Mouse (Mus musculus): ENCODE results near the gene Coq10a. TPM values are rescaled to one million over a fixed set of nuclear protein-coding genes. Genes with fewer than 3 reads are reported as not detected.
A peak's percentile ranks its signal among the peaks of the same experiment; 100 is the strongest.

The Coq10a gene
- 32.1 and 63.8 TPM in 2 replicates for polyA plus RNA-seq (2012; rRNA removed)

- peak; percentile 81 to 87 for DNase-seq (ENCODE audit: low read depth in 1 of 2, low spot score in 2 of 2)
These were observed at the start of gene Coq10a for GRCm38 (mm10) chr10:128368402-128369217. Gene Coq10a, minus strand, starts transcription at chr10:128368997.

GRCm38 (mm10) chr10:128414848-128415247 lies 46.1 kb upstream of the Coq10a start:
- Histone ChIP-seq H3K4me3 (ENCODE audit: extremely low read depth, insufficient read depth, insufficient read length) (no peak overlapping the region), H3K4me1 (ENCODE audit: control insufficient read depth, insufficient read depth, insufficient read length) (peaks cover 11% of the 10 kb centered on the region; the same call in 1 of the 2 replicates), H3K27ac (ENCODE audit: insufficient read depth, low read length) (no peak overlapping the region), H3K36me3 (ENCODE audit: control insufficient read depth, insufficient read depth, low read length) (peaks cover 20% of the 10 kb centered on the region), H3K27me3 (ENCODE audit: control insufficient read depth, insufficient read depth, low read length) (no peaks in the 10 kb centered on the region)
- 89% methylated on average over 5 of the region's 5 CpGs for WGBS
- no peak for DNase-seq (ENCODE audit: low read depth in 1 of 2, low spot score in 2 of 2)
- TF ChIP-seq CTCF (IDR thresholded peaks at IDR 0.05; ENCODE audit: extremely low read depth, insufficient read depth, insufficient read length, insufficient replicate concordance) = no peak
- TF ChIP-seq POLR2A (IDR thresholded peaks at IDR 0.05; ENCODE audit: low read depth, low read length) = no peak

More at GRCm38 (mm10) chr10:128368402-128369217, at the start of gene Coq10a:
- Histone ChIP-seq H3K36me3 (ENCODE audit: control insufficient read depth, insufficient read depth, low read length) (no peaks in the 10 kb centered on the region; the same call in 1 of the 2 replicates), H3K4me3 (ENCODE audit: extremely low read depth, insufficient read depth, insufficient read length) (peak within 1 kb of the TSS; percentile 63), H3K27me3 (ENCODE audit: control insufficient read depth, insufficient read depth, low read length) (no peaks in the 10 kb centered on the region), H3K27ac (ENCODE audit: insufficient read depth, low read length) (peak within 1 kb of the TSS; percentile 84), H3K4me1 (ENCODE audit: control insufficient read depth, insufficient read depth, insufficient read length) (no peaks in the 10 kb centered on the region; the same call in 1 of the 2 replicates)
- no peak for TF ChIP-seq CTCF (IDR thresholded peaks at IDR 0.05; ENCODE audit: extremely low read depth, insufficient read depth, insufficient read length, insufficient replicate concordance)
- peak; percentile 83 for TF ChIP-seq POLR2A (IDR thresholded peaks at IDR 0.05; ENCODE audit: low read depth, low read length)
- WGBS = under 1% methylated on average over 81 of the region's 87 CpGs

- no peak overlapping the region for H3K4me3 ChIP-seq (ENCODE audit: extremely low read depth, insufficient read depth, insufficient read length)
- no peak for DNase-seq (ENCODE audit: low read depth in 1 of 2, low spot score in 2 of 2)
- TF ChIP-seq CTCF (IDR thresholded peaks at IDR 0.05; ENCODE audit: extremely low read depth, insufficient read depth, insufficient read length, insufficient replicate concordance) (no peak), POLR2A (IDR thresholded peaks at IDR 0.05; ENCODE audit: low read depth, low read length) (no peak)
- peaks cover 14% of the 10 kb centered on the region for H3K36me3 ChIP-seq (ENCODE audit: control insufficient read depth, insufficient read depth, low read length)
- H3K27ac ChIP-seq (ENCODE audit: insufficient read depth, low read length) = no peak overlapping the region
- H3K4me1 ChIP-seq (ENCODE audit: control insufficient read depth, insufficient read depth, insufficient read length) = peaks cover 16% of the 10 kb centered on the region
- no peaks in the 10 kb centered on the region for H3K27me3 ChIP-seq (ENCODE audit: control insufficient read depth, insufficient read depth, low read length)
- WGBS = 47% methylated on average over 1 of the region's 1 CpGs
These were observed 44.3 kb upstream of the Coq10a start for GRCm38 (mm10) chr10:128413076-128413475.

- H3K4me3 ChIP-seq (ENCODE audit: extremely low read depth, insufficient read depth, insufficient read length) = peak overlapping the region; percentile 26; the same call in 1 of the 2 replicates
- DNase-seq (ENCODE audit: low read depth in 1 of 2, low spot score in 2 of 2) = no peak
- H3K4me1 ChIP-seq (ENCODE audit: control insufficient read depth, insufficient read depth, insufficient read length) = peaks cover 16% of the 10 kb centered on the region
- H3K36me3 ChIP-seq (ENCODE audit: control insufficient read depth, insufficient read depth, low read length) = peaks cover 14% of the 10 kb centered on the region
- WGBS = 9% methylated on average over 1 of the region's 1 CpGs
- H3K27ac ChIP-seq (ENCODE audit: insufficient read depth, low read length) = no peak overlapping the region
- no peaks in the 10 kb centered on the region for H3K27me3 ChIP-seq (ENCODE audit: control insufficient read depth, insufficient read depth, low read length)
- TF ChIP-seq CTCF (IDR thresholded peaks at IDR 0.05; ENCODE audit: extremely low read depth, insufficient read depth, insufficient read length, insufficient replicate concordance) = no peak
- no peak for TF ChIP-seq POLR2A (IDR thresholded peaks at IDR 0.05; ENCODE audit: low read depth, low read length)
These were observed 43.8 kb upstream of the Coq10a start for GRCm38 (mm10) chr10:128412558-128412957.

- Histone ChIP-seq H3K27me3 (ENCODE audit: control insufficient read depth, insufficient read depth, low read length) (no peaks in the 10 kb centered on the region), H3K4me3 (ENCODE audit: extremely low read depth, insufficient read depth, insufficient read length) (peak overlapping the region; percentile 77), H3K27ac (ENCODE audit: insufficient read depth, low read length) (peak overlapping the region; percentile 78), H3K4me1 (ENCODE audit: control insufficient read depth, insufficient read depth, insufficient read length) (peaks cover 16% of the 10 kb centered on the region), H3K36me3 (ENCODE audit: control insufficient read depth, insufficient read depth, low read length) (peaks cover 14% of the 10 kb centered on the region)
- no peak for DNase-seq (ENCODE audit: low read depth in 1 of 2, low spot score in 2 of 2)
- 4% methylated on average over 14 of the region's 14 CpGs for WGBS
- TF ChIP-seq CTCF (IDR thresholded peaks at IDR 0.05; ENCODE audit: extremely low read depth, insufficient read depth, insufficient read length, insufficient replicate concordance) = no peak
- no peak for TF ChIP-seq POLR2A (IDR thresholded peaks at IDR 0.05; ENCODE audit: low read depth, low read length)
These were observed 43.2 kb upstream of the Coq10a start for GRCm38 (mm10) chr10:128412055-128412381.

GRCm38 (mm10) chr10:128411211-128412054 lies 42.6 kb upstream of the Coq10a start, which contains the start of the genes Nabp2 and Rnf41:
Gene Nabp2, minus strand, starts transcription at chr10:128411492.
Gene Rnf41, plus strand, starts transcription at chr10:128411657.
- Histone ChIP-seq H3K27me3 (ENCODE audit: control insufficient read depth, insufficient read depth, low read length) (no peaks in the 10 kb centered on the region), H3K4me3 (ENCODE audit: extremely low read depth, insufficient read depth, insufficient read length) (peak within 1 kb of the TSS; percentile 77), H3K4me1 (ENCODE audit: control insufficient read depth, insufficient read depth, insufficient read length) (peaks cover 16% of the 10 kb centered on the region), H3K27ac (ENCODE audit: insufficient read depth, low read length) (peak within 1 kb of the TSS; percentile 96), H3K36me3 (ENCODE audit: control insufficient read depth, insufficient read depth, low read length) (peaks cover 12% of the 10 kb centered on the region)
- no peak for TF ChIP-seq CTCF (IDR thresholded peaks at IDR 0.05; ENCODE audit: extremely low read depth, insufficient read depth, insufficient read length, insufficient replicate concordance)
- peak; percentile 48; the same call in 1 of the 2 replicates for TF ChIP-seq POLR2A (IDR thresholded peaks at IDR 0.05; ENCODE audit: low read depth, low read length)
- under 1% methylated on average over 49 of the region's 50 CpGs for WGBS
- peak; percentile 84 to 97 for DNase-seq (ENCODE audit: low read depth in 1 of 2, low spot score in 2 of 2)
